Mouse (Mus musculus) E14TG2a.4 (cell line): ENCODE results near the gene Cdh23.

ENCODE experiments used
- CTCF ChIP-seq: conservative IDR thresholded peaks from 2 replicates; pipeline ENCODE4 v1.5.1; 2014; ENCODE audit warnings: low read length
- NANOG ChIP-seq: IDR thresholded peaks from 2 replicates; pipeline ENCODE4 v1.6.1; 2014; ENCODE audit warnings: borderline replicate concordance, low read length, mixed read lengths
- POU5F1 ChIP-seq: IDR thresholded peaks from 2 replicates; pipeline ENCODE4 v1.6.1; 2014; ENCODE audit warnings: low read length, borderline replicate concordance

DNA sequence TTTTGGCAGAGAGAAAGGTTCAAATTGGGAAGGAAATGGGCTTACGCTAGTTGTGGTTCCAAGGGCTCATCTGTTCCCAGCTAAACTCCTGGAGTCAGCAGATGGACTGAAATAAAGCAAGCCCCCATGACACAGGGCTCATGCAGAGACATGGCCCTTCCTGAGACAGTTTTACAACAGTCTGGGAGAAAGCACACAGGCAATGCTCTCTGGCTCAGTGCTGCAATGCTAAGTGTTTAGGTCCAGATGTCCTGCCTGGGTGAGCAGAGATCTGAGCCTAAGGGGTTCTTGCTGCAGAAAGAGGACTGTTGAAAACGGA, 334.0 kb downstream of the Cdh23 start:
- TF ChIP-seq CTCF = no peak
- TF ChIP-seq POU5F1 = no peak
- no peak for TF ChIP-seq NANOG
